Mouse (Mus musculus): ENCODE results near the gene Cyp26b1.

Gene Cyp26b1

DNA sequence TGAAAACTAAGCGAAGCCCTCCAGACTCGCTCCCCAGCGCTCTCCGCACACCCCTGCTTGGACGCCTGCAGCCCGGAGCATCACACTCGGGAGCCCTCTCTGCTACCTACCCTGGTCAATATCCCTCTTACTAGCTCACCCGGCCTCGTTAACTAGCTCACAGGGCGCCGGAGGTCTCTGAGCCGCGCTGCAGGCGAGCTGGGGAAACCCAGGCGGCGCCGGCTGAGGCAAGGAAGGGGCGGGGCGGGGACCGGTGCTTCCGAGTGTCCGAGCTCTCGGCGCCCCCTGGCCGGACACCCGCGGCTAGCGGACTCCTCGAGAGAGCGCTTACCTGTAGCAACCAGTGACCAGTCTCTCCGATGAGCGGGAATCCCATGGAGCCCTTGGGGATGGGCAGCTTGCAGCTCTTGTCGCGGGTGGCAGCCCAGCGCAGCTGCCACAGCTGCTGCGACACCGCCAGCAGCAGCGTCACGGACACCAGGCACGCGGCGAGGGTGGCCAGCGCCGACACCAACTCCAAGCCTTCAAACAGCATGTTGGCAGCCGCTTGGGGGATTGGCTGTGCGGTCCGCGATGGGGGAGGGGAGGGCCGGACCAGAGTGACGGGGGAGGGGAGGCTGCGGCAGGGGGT, 6.1 kb downstream of the Cyp26b1 start:
- no peak for DNase-seq

DNA sequence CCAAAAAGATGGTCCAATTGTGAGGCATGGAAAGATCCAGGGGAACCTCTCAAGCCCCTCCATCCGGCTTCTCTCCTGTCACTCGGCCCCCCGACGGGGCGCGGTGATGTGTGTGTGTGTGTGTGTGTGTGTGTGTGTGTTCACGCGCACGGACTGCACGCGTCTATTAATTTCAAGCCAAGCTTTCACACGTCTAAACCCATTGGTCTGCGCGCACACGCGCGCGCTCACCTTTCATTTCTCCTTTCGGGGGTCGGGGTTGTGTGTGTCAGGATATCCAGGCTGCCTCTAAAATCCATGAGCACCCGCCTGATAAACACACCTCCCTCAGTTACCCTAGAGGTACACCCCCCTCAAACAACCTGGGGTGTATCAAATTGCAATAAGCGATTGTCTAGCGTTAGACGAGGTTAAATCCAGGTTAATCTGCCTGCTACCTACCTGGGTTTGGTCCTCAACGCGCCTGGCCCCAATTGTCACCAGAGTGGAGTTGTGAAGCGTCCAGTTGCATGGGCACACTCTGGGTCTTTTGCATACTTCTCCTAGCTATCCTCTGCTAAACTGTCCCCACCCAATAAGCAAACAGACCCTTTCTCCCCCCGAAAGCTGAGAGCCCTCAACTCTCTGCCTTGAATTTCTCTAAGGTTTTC, 7.0 kb downstream of the Cyp26b1 start:
- DNase-seq: no peak

DNA sequence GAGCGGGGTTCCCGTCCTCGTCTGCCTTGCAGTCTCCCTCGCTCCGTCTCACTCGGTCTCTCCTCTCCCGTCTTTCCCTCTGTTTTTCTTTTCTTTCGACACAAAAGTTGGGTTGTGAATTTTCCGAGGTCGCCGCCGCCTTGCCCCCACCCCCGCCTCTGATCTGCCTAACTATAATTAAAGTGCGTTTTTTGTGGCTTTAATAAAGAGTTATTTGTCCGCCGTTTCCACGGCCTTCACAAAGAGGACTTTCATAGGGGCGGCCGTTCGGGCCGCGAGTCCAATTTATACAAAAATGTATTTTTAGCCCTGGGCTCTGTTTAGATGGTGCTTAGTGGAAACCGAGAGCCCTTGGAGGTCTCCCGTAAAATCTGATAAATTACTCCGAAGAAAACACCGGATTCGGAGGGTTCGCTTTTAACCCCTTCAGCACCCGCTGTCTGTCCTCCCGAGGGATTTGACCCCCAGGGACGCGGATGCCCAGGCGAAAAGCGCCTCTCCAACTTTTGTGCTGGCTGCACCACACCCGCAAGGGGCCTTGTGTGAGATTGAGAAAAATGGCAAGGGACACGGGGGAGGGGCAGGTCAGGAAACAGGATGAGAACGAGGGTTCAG, 7.9 kb downstream of the Cyp26b1 start:
- DNase-seq: no peak

DNA sequence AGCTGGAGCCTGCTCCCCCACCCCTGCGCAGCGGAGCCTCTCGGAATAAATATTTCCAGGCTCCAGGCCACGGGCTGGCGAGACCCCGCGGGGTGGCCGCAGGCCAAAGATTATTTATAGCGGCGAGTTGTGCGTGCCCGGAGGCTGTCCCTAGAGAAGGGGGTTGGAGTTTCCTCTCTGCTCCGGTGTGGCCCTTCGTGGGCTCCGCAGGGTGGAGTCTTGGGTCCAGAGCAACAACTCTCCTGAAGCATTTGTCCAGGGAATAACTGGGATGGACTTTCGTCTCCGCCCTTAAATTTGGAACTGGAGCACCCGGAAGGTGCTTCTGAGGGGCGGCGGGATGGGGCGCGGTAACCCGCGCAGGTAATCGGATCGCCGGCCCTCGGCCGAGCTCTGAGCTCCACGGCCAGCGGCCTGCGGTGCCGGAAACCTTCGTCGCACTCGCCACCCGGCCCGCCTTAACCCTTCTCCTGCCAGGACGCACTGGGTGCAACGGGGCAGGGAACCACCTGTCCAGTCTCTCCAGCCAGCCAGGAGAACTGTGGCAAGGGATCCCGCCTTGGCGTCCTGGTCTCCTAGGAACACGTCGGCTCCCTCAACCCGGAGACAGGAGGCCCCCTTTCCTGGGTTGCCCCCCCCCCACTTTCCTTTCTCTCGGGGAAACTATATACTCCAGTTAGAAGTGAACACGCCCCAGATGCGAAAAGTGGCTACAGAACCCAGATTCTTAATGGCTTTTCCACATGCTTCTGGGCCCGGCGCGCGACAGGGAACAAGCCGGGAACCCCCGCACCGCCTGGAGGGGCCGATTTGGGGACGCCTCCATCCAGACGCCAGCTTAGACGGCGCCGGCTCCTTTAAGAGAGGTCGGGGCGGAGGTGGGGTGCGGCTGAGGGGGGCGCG, 8.7 kb downstream of the Cyp26b1 start:
- DNase-seq: no peak

DNA sequence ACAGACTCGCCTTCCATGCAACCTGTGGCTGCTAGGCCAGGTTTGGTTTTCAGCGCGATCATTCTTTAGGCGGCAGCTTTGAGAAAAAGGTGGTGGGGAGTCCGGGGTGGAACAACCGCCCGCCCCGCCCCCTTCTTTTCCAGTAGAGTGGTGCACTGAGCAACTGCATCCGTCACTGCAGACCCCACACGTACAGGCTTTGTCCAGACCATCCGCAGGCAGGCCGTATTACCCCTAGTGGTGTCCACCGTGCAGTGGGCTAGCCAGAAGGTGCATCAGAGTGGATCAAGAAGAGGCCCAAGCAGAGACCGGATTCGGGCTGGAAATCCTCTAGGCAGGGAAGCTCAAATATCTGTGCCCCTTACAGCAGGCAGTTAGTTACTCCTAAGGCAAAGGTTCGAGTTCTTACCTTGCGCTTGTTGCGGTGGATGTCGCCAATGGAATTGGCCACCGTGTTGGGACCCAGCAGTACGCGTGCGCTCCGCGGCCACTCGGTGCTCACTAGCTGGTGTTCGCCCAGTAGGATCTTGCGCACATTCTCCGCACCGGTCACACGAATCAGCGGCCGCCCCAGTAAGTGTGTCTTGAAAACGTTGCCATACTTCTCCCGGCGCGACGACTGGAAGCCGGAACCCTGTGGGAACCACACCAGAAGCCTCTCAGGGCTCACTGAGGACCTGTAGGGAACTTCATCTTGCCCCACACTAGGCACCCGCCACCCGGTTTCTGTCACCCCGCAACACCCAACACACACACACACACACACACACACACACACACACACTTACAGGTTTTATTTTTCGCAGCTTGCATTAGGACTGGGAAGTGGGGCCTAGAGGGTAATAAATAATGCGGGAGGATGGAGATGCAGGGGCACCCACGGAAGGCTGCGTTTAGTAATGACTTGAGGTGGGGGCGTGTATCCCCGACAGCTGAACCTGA, 9.6 kb downstream of the Cyp26b1 start:
- DNase-seq: no peak

DNA sequence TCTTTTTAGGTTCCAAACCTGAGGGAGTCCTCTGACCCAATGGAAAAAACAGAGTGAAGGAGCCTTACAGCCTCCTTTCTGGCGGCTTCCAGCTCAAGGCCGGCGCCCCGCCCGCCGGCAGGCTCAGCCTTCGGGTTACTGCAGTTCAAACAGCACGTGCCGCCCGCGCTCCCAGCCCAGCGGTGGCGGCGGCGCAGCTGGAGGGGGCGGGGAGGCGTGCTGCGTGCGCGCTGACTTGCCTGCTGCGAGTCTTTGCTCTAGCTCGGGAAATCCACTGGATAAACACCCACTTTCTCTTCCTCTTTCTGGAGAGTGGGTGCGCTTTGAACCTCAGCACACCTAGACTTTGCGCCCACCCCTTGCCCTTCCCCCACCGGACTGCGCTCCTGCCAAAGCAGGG, 10.3 kb downstream of the Cyp26b1 start:
- peak; percentile 55 for DNase-seq

DNA sequence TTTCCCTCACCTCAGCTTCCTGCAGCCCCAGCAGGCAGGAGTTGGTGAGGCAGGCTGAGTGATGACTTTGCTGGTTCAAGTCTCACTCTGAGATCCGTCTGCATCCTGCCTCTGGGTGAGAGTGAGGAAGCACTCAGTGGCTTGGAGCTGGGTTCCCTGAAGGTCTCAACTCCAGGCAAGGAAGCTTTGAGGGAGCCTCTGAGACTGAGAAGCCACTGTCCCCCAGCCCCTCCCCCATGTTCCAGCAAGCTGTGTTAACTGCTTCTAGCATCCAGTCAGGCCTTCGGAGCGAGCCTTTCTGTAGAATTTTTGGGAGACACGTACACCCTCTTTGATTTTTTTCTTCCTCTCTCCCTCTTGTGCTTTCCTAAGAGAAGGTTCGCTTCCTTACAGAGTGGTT, 10.9 kb downstream of the Cyp26b1 start:
- DNase-seq: no peak

DNA sequence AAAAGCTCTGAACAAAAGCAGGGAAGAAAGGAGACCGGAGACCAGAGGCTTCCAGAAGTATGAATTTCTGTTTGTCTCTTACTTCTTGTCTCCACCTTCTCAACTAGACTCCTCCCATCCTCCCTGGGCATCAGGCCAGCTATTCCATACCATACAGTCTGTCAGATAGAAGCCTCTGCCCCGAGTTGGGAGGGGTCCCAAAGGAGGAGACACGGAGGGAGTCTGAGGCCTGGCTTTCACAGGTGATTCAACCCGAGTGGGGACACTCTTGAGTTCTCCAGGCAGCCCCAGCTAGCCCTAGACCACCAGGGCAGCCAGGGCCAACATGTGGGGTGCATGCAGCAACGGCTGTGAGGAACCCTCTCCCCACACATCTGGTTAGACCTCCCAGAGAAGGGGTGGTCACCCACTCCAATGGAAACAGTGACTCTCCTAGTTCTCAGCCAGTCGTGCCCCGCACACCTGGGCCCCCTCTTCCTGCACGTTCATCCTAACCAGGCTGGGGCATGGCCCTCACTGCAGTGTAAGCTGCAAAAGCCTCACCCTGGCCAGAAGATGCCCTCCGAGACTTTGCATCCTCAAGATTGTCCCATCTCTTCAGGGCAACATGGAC, 11.8 kb downstream of the Cyp26b1 start:
- DNase-seq: no peak

DNA sequence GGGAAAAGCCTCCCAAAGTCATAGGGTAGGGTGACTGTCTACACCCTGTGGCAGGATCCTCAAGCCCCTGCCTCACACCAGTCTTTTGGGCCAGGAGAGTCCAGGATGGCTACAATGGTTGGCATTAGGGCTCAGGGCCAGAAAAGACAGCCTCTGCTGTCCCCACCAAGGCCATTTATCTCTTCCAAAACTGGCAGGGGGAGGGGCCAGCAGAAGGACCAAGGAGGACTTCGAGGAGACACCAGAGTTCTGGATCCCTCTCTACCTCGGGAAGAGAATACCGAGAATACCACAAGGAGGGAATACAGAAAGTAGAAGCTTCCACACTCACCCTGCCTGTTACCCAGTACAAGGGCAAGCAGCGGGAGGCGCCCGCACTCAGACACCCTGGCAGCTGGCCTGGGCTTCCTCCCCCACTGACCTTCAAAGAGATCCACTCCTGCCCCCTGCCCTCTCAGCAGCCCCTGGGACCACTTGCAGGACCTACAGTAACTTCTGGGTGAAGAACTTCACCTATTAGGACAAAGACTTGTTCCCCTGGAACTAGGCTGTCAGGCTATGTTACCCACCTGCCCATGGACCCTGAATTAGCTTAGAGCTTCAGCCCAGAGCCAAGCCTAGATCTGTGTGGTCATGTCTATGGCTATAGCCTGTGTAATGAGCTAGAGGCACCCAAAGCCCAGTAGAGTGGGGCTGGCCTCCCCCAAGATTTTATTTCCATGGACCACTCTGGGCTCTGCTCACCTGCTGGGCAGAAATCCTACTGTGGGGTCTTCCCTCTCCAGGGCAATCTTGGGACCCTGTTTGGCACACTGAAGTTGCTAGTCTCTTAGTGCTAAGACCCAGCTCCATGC, 12.5 kb downstream of the Cyp26b1 start:
- no peak for DNase-seq

DNA sequence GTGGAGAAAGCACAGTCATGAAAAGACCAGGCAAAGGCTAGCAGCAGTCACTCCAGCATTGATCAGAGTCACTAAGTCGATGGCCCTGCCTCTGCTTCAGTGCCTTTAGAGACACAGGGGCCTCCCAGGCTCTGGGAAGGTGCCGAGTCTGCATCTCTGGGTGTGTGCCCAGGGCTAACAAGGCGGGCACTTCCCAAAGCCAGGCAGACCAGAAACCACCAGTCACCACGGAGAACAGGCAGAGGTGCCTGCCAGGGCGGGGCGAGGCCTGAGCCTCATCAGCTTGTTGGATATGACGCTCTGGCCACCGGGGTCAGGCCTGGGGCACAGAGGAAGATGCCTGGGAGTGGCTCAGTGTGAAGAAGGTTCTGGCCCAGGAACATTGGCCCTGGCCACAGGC, 14.2 kb downstream of the Cyp26b1 start:
- no peak for DNase-seq

DNA sequence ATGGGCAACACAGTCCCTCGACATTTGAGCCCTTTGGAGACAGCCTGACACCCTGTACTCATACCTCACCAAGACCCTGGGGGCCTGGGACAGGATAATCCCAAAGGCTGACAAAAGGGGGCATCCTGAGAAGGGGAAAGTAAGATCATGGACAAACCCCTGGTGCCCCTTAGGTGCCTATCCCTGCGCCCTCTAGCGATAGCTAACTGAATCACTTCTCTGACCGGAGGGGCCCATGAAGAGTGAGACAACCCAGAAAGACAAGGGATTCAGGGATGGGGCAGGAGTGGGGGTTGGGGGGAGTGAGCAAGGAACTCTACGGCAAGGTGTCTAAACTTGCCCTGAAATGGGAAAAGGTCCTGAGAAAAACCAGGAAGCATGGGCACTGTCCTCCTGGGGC, 14.8 kb downstream of the Cyp26b1 start:
- DNase-seq: no peak

DNA sequence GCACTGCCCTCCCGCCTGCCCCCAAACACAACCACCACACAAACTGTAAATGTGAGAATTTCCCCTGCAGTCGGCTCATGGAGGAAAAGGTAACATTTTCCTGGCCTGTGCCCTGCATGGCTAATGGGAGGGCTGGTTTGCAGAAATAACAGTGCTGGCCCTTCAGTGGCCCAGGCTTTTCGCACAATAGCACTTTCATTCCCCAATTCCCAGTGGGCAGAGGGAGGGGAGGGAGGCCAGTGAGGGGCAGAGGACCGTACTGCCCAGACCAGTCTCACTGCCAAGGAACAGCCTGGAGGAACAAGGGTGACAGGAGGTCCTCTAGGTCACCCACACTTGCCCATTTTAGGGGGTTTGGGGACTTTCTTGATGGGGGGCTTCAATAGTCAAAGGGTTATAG, 15.8 kb downstream of the Cyp26b1 start:
- DNase-seq: no peak

DNA sequence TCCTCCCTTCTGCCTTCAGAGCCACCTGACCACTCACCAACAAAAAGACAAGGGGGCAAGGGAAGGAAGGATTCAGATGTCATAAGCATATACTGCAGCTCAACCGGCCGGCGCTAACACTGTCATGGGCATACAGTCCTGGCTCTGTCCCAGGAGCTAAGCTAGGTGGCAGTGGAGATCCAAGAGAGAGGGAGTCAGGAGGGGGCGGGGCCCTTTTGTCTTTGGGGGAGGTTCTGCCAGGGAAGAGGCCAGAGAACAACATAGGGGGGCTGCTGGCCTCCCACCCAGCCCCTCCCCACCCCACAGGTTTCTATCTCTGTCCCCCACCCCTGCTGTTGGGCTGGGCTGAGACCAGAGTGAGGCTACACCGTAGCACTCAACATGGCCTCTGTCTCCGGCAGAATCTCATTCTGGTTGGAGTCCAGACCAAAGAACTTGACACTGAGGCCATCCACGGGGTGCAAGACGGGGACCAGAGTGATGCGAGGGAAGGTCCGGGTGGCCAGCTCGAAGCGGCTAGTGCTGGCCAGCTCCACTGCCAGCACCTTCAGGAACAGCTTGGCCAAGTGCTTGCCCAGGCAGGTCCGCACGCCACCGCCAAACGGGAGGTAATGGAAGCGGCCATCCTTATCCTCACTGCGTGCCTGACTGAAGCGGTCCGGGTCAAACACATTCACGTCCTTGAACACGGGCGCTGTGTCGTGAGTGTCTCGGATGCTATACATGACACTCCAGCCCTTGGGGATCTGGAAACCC, 19.6 kb downstream of the Cyp26b1 start:
- DNase-seq: no peak

DNA sequence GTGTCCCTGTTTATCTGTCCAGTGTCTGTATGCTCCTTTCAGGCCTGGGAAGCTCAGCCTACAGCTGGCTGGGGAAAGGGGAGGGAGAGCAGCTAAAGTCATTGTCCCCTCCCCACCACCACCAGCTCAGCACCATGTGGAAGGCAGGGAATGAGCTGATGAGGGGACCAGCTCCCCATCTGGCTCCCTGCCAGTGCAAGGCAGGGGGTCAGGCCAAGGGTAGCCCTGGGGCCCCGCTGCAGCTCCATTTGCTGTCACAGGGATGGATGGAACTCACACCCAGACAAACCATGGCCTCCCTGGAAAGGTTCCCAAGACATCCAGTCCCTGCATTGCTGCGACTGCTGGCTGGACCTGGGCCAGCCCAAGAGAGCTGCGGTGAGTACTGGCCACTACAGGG, 23.7 kb downstream of the Cyp26b1 start:
- no peak for DNase-seq

DNA sequence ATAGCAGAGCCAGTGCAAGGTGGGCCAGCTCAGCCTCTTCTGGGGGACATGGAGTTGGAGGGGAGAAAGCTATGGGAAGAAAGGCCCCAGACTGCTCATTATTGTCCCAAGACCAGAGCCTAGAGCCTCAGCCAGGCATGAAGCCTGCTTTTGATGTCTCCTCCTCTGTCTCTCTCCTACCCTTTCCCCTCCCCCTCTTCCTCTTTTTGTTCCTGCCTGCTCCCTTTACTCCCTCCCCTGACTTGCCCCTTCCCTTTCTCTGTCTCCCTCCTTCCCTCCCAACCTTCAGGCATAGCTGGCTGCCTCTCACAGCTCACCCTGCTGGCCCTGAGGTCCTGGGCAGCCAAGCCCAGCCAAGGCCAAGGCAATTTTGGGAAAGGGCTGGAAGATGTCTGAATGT, 24.1 kb downstream of the Cyp26b1 start:
- no peak for DNase-seq

DNA sequence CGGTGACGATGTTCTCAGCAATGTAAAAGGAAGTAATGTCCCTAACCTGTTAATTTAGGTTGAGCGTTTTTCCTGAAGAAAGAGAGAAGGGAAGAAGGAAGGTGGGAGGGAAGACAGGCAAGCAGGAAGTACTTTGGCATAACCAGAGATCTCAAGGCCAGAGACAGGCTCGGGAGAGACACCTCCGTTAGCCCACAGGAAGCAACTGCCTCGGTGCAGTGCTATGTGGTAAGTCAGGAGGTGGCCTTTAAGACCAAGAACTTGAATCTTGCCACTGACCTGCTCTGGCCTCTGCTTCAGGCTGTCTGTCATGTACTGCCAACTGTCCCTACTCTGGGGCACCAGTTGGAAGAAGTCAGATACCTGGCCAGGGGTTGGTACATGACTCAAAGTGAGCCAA, 24.8 kb downstream of the Cyp26b1 start:
- DNase-seq: no peak

DNA sequence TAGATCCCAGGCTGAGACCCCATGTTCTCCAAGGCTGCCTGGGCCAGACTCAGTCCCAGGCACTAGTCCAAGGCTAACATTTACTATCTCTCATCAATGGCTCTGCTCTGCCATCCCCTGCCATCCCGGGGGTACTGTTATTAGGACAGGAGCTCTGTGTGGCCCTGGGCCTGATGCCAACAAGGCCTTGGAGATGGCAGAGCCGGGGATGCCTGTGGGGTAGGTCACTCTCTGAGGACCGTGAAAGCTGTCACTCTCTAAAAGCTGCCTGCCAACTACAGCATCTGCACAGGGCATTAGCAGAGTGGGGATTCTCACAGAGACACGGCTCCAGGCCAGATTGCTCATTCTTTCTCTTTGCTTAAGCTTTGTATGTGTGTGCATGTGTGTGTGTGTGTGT, 26.0 kb downstream of the Cyp26b1 start:
- DNase-seq: no peak

DNA sequence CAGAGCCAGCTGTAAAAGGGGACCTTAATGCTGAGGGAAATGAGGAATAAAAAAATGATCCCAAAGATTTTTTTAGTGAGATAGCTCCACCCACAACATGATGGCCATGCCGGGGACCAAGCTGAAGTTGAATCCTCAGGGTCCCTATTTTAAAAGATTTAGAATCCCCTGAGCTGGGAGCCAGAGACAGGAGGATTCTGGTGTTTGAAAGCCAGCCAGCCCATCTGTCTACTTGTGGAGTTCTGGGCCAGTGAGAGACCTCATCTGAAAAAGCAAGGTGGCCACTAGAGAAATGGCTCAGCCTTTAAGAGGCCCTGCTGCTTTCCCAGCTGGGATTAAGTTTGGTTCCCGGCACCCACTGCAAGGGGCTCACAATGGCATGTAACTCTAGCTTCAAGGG, 26.9 kb downstream of the Cyp26b1 start:
- no peak for DNase-seq

DNA sequence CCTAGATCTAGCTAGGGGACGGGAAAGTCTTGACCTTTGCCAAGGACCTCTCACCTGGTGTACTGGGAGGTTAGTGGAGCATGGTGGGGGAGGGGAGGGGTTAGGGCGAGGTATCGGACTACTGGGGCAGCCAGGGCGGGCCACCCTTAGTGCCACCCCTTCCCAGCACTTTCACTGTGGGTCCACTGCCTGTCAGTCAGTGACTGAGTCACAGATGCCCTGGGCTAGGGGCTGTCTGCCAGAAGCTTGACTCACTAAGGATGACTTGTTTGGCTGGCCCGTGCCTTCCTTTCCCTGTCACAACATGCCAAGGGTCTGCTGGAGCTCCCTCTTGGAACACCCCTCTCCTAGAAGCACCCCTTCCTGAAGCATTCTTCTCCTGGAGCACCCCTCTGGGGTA, 28.5 kb downstream of the Cyp26b1 start:
- DNase-seq: no peak

DNA sequence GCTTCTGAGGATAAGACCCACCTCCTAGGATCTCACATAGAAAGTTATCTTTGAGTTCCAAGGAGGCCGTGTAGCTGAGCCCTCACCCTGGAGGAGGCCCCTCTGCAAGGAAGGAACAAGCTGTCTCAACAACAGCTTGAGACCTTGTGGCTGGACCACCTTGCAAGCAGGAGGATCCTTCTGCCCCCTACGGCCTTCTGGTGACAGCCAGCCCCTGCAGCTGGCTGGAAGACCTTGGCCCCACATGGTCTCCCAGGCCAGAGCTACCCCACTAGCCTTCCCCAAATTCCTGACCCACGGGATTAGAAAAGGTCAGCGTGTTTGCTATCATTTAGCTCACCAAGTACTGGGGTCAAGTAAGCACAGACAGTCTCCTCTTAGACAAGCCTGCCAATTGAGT, 30.8 kb downstream of the Cyp26b1 start:
- no peak for DNase-seq

All from layer of hippocampus, adult 9-11 months (tissue).